Mouse (Mus musculus): Measurements from ENCODE around the gene Dync1i2. TPM values are rescaled to one million over a fixed set of nuclear protein-coding genes. Genes with fewer than 3 reads are reported as not detected.

Gene Dync1i2
- 10 to 100 TPM; 55.8 to 63.1 TPM for total RNA-seq (2021)

DNA sequence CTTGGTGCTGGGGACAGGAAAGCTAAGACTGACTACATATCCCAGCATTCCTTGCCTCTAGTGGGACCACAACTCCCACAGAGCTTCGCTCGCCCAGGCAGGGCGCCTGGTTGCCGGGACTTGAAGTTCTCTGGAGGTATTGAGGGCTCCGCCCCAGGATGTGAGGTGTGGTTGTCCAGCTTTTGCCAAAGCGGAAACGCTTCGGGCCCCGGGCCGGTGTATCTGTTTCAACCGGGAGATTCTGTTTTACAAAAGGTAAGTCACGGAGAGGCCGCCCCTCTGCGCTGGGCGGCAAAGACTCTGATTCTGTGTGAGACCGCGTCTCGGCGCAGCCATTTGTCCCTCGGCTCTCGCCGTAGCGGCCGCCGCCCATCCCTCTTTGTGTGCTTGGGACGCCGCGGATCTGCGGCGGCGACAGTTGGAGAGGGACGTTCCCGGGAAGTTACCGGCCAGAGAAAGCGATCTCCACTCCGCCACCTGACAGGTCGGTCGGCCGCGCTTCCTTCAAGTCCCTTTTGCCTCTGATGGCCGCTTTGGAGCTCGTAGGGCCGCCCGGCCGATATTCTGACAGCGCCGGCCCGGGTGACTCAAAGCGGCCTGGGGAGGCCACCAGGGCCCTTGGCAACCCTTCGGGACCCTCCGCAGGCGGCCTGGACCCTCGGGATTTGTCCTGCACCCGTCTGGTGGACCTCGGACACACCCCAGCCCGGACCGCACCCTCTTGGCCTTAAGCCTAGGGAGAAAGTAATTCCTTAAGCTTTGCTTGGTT is at the start of gene Dync1i2:
Gene Dync1i2 (plus strand): TSS at position 116 of the 769 bp plus-strand sequence.
- peak; percentile 91 for DNase-seq (ENCODE audit: low spot score)
- intact Hi-C loops (cut with DNase I): loop anchor here (10.0 kb wide), 1 partner anchor 157 kb away; the partner anchor contains the start of genes Dcaf17 and Mettl8

DNA sequence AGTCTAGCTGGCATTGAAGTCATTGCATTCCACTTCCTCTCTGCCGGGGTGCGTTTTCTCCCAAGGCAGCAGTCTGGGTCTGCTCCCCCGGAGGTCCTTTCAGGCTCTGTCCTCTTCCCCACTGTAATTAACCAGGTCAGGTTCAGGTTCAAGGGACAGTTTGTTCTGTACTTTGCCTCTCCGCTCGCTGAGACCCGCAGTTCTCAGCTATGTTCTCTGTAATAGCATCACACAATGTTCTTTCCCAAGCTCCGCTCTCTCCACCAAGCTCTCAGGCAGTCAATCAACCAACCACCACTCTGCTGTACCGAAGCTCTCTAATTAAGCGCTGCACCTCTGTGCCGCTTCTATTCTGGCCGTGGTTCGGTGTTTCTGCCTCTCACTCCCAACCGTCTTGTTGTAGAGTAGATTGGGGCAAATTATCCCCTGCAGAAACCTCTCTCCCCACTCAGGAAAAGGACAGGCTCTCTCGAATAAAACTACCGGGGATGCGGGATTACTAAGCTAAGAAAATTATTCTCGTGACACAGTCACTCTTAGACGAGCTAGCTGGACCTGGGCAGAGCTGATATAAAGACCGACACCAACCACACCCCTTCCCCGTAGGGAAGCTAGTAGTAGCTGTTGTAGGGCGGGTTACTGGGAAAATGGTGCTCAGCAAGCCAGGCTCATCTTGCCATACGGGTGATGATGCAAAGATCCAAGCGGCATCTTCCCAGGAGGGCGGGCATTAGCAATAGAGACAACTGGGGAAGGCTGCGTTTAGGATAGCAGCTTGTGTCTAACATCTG is 48.5 kb upstream of the Dync1i2 start:
- intact Hi-C loops (cut with DNase I): no loop called here
- no peak for DNase-seq (ENCODE audit: low spot score)

DNA sequence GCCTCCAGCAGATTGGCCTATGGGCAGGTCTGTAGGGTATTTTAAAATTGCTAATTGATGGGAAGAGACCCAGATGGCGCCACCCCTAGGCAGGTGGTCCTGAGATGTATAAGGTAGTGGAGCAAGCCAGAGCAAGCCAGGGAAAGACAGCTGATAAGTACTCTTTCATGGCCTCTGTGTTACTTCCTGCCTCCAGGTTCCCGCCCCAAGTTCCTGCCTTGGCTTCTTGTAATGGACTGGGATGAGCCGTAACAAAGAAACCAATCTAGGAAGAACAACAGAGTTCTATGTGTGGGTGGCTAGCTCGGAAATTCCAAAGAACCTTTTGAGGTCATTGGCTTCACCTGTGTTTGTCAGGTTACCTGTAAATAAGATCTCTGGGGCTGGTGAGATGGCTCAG is 44.3 kb upstream of the Dync1i2 start:
- no peak for DNase-seq (ENCODE audit: low spot score)
- intact Hi-C loops (cut with DNase I): no loop called here

DNA sequence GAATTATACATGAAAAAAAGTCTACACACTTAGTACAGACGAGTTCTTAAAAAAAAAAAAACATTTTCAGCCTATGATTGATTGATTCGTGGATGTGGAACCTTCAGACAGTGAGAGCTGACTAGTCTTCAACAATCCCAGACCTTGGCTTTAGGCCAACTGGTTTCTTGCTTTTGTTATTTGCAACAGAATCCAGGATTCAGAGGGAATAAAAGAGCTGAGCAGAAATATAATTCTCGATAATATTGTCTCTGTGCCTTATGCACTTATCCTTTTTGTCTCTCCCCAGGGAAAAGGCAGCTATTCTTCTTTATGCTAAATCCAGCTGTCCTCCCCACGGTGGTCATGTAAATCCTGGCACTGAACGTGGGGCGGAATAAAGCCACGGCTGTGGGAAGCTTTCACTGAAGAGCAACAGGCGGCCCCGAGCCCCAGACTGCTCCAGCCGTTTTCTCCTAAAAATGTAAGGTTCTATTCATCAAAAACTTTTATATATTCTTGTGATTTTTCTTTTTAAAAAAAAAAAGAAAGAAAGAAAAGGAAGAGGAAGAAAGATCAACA is 43.0 kb upstream of the Dync1i2 start:
- DNase-seq (ENCODE audit: low spot score): no peak
- intact Hi-C loops (cut with DNase I): no loop called here

DNA sequence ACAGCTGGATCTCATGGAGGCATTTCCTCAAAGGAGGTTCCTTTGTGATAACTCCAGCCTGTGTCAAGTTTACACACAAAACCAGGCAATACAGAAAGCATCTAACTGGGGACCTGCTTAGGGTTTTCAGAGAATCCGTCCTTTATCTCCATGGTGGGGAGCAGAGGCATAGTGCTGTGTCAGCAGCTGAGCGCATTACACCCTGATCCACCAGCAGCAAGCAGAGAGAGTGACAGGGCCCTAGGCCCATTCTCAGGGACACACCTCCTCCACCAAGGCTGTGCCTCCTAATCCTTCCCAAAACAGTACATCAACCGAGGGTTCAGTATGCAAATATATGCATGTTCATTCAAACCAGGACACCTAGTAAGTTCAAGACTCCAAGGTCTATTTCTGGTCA is 38.5 kb upstream of the Dync1i2 start:
- intact Hi-C loops (cut with DNase I): no loop called here
- no peak for DNase-seq (ENCODE audit: low spot score)

DNA sequence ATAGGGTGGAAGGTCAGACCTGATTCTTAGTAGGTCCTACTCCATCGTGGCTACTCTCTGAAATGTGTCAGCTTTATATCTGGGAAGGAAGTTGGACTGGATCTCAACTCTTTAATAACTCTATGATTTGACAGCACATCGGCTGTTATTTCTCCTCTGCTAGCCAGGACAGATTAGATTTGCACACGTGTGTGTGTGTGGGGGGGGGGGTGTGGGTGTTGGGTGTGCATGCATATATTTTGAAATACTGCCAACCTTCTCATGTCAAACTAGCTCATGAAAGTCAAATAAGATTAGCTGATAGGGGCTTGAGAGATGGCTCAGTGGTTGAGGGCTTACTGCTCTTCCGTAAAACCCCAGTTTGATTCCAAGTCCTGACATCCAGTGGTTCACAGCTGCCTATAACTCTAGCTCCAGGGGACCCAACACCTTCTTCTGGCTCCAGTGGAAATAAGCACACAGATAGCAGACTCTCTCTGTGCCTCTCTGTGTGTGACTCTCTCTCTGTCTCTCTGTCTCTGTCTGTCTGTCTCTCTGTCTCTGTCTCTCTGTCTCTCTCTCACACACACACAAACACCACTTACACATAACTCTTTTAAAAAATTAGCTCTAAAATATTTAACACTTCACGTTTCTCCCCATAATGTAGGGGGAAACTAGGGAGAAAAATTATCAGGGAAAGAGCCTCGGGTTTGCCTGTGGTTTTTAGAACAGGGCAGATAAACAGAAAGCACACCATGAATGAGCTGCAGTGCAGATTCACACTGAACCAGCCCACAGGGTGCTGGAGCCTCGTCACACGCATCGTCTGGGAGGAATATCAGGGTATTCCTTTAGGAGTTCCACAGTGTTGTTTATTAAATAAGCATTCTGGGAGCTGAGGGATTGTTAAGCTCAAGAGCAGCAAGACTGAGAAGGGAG is 34.9 kb upstream of the Dync1i2 start:
- no peak for DNase-seq (ENCODE audit: low spot score)
- intact Hi-C loops (cut with DNase I): no loop called here

DNA sequence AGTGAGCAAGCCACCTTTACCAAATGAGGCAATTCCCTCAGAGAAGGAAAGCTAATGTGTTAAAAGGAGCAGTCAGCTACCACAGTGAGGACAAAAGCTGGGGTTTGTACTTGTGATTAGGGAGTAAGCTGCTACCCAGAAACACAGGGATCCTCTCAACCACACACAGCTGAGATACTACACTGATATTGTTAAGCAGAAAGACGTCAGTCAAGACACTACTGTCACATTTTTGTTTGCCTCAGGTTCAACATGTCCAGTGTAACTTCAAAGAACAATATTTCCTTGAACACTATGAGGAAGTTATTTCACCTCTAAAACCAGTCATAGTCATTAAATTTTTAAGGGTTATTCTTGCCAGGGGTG is 34.3 kb upstream of the Dync1i2 start:
- no peak for DNase-seq (ENCODE audit: low spot score)
- intact Hi-C loops (cut with DNase I): no loop called here

DNA sequence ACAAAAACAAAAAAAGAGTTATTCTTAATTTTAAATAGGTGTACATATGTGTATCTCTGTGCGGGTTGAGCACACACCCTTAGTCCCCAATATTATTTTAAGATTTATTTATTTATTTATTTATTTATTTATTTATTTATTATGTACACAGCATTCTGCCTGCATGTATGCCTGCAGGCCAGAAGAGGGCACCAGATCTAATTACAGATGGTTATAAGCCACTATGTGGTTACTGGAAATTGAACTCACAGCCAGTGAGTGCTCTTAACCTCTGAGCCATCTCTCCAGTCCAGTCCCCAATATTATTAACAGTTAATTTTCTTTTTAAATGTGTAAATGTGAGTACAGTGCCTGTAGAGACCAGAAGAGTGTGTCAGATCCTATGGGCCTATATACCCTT is 33.7 kb upstream of the Dync1i2 start:
- DNase-seq (ENCODE audit: low spot score): no peak
- intact Hi-C loops (cut with DNase I): no loop called here

DNA sequence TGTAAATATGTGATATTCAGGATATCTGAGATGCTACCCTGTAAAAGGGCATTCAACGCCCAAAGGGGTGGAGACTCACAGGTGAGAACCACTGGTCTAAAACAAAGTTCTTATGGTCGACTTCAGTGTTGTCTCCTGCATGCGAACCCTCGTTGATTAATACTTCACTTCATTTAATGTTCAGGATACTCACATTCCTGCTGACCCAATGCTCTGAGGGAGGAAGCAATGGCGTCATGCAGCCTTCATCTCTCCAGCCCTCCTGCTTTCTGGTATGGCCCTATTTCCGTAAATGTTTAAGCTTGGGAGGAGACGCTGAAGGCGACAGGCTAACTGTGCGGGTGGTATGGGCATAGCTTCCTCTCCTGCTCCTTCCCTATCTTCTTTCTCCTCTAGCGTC is 31.8 kb upstream of the Dync1i2 start:
- intact Hi-C loops (cut with DNase I): no loop called here
- DNase-seq (ENCODE audit: low spot score): no peak

DNA sequence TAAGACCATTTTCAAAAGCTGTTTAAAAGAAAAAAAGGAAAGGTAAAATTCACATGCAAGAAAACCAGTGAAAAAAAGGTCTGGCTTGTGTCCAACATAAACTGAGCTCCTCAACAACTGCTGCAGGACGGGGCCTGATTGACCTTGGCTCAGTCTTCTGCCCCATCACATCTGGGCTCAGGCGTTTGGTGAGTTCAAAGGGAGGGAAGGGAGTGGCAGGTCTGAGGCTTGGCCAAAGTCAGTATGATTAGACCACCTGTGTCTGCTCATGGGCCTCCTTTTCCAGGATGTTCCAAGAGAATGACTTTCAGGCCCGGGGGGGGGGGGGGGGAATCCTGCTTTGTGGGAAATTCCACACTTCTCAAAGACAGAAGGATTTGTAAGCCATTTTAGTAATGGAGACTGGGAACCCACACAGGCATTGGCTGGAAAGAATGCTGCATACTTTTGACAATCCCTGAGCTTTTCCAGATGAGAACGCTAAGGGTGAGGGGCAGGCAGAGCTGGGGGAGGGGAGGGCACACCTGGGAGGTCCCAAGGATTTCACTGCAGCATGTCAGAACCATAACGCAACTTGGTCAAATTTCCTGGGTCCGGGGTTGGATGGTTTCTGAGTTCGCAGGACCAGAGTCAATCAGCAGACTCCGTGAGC is 30.8 kb upstream of the Dync1i2 start:
- DNase-seq (ENCODE audit: low spot score): no peak
- intact Hi-C loops (cut with DNase I): no loop called here

DNA sequence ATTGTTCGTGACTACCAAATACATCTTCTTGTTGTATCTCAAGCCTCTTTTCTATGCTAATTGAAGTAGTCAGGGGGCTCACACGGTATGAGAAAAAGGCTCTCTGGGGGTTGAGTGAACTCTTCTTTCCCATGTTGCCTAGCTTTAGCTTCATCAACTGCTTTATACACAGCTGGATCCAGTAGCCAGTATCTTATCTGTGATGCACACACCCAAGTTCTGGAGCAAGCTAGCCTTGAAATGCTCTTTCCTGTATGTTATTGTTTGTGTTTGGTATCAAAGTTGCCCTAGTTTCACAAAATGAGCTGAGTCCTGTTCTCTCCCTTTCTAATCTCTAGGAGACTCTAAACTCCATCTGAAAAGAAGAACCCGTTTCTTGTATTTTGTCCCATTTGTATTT is 23.6 kb upstream of the Dync1i2 start:
- no peak for DNase-seq (ENCODE audit: low spot score)
- intact Hi-C loops (cut with DNase I): no loop called here

DNA sequence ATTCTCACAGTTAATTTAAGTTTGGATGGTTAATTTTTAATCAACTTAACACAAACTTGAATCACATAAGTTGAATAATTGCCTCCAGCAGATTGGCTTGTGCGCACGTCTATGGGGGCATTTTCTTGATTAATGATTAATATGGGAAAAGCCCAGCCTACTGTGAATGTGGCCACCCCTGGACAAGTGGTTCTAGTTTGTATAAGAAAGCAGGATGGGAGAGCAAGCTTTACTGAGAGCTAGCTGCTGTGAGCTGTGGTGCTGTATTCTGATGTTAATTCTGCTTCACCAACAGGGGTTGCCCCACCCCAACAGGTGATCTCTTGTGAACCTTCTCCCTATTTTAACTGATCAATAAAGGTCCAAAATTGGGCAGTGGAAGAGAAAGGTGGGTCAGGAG is 22.6 kb upstream of the Dync1i2 start:
- intact Hi-C loops (cut with DNase I): no loop called here
- no peak for DNase-seq (ENCODE audit: low spot score)

DNA sequence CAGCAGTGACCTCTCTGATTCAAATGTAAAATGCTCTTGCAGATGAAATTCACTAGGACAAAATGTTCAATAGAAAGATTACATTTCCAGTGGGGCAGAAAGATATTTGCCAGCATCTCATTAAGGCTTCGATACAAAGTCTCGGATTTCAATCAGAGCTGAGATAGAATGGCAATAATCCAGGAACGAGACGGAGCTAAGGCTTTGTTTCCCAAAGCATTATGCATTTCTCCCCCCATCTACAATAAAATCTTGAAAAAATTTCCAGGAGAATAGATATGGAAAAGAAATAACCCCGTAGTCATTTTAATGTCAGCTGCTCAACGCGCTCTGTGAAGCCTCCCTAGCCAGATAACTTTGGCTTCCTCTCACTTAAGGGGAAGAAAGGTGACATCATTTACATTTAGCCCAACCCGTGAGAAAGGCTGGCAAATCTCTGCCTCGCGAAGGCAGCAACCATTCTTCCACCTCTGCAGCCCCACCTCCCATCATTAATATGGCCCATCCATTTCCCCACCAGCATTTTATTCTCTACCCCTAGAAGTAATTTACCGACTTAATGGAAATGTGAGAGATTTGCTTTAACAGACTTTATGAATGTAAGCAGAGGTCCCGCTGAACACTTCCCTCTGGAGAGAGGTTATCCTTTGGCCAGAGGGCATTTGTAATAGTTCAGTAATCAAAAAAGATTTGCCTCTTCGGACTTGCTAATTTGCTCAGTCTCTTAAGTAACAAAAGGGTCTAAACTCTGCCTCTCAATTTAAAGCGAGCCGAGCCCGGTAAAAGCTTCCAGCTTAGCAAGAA is 19.9 kb upstream of the Dync1i2 start:
- DNase-seq (ENCODE audit: low spot score): no peak
- intact Hi-C loops (cut with DNase I): no loop called here

DNA sequence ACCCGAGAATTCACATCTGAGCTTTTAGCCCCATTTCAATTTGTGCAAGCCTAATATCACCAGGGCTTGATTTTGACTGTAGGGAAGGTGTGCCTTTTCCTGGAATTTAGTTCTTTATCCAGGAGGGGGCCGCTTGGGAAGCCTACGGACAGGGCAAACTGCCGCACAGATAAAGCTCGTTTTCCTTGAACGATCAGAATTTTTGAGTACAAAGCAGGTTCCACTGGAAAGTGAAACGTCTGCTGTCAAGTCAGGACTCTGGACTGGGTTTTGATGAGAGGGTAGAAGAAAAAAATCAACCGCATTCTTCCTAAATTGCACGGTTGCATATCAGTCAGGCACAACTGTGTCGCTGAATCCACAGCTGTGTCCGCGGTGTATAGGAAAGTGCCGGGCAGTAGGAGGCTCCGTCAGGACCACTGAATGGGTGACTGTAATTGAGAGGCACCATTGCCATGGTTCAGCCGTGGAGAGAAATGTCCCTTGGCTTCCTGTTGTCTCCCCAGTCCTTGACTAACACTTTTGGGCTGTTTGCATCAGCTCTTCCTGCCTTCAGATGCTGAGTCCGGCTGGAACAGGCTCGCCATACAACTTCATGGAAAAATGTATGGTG is 19.2 kb upstream of the Dync1i2 start:
- no peak for DNase-seq (ENCODE audit: low spot score)
- intact Hi-C loops (cut with DNase I): no loop called here

DNA sequence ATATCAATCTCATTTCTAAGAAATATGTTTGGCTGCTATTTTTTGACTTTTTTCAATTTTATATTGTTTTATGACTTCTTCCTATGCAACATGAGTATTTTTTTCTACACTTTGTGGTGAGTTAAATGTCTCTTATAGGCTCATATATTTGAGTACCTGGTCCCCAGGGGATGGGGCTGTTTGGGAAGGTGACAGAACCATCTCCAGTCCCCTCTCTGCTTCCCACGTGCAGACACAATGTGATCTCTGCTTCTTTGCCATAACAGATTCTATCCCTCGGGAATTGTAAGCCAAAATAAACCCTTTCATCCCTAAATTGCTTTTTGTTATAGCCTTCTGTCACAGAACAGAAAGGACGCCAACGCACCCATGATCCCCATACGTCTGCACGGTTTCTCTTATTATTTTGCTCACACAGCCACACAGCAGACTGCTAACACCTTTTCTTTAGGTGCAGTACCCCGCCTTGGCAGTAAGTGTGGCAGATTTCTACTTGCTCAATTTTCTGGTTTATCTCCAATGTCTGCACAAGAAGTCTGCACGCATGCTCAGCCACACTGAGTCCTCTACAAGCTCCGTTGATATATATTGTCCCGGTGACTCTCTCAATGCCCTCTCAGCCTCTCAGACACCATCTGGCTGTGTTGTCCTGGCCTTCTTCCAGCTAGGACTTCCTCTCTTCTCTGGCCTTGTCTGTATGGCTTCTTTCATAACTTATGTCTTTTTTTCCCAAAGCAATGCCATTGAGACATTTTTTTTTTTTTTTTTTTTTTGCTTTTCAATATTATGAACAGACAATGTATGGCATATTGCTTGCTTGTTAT is 17.2 kb upstream of the Dync1i2 start:
- no peak for DNase-seq (ENCODE audit: low spot score)
- intact Hi-C loops (cut with DNase I): no loop called here

DNA sequence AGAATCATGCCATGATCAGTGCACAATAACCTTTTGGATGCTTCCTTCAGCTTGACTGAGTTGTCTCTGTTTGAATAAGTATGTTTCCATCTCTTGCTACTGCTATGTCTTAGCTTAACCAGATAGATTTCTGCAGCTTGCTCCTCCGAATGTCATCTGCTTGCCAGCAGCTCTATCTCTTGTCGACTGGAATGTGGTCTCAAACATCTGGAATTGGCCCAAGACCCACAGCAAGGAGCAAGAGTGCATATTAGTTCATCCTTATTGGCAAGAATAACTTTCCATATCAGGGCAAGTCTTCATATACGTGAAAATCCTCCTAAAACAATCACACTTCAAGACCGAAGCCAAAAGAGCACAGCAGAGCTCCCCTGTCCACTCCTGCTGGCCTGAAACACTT is 14.6 kb upstream of the Dync1i2 start:
- no peak for DNase-seq (ENCODE audit: low spot score)
- intact Hi-C loops (cut with DNase I): no loop called here

DNA sequence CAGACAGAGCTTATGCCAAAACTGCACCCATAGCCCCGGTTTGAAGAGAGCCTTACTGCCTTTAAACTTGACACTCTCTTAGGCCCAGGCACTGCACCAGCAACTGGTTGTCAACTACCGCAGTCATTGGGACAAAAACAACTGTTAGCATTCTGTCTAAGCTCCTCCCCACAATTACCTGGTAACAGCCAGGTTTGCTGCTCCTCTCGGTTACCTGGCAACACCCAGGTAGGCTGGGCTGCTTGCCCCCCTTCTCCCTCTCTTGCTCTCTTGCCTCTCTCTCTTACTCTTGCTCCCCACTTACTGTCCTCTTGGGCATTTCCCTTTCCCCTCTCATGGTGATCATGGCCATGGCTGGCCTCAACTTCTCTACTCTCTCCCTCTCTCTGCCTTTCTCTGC is 12.6 kb upstream of the Dync1i2 start:
- DNase-seq (ENCODE audit: low spot score): no peak
- intact Hi-C loops (cut with DNase I): no loop called here

DNA sequence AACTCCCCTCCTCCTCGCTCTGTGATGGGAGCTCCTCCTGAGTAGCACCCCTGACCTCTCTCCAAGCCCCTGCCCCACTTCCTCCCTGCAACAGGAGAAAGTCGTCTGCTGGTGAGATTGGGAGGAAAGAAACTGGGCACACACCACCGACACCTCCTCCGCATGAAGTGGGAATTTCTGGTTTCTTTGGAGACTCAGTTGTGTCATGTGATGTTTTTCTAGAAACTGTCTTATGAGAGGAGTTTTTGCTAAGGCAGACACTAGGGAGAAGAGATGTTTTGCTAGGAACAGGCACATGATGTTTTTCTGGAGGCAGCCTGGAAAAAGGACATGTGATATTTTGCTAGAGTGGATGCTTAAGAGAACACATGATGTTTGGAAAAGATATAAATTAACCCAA is 11.0 kb upstream of the Dync1i2 start:
- DNase-seq (ENCODE audit: low spot score): no peak
- intact Hi-C loops (cut with DNase I): no loop called here
